Mouse (Mus musculus) megakaryocyte, embryonic 14.5 days (primary cell): ENCODE measurements around the gene Exo1.

ENCODE experiments used
- FLI1 ChIP-seq: IDR thresholded peaks from 2 replicates; pipeline ENCODE4 v1.6.1; 2012; ENCODE audit warnings: low read length, inconsistent platforms, mixed read lengths
- GATA1 ChIP-seq: IDR thresholded peaks from 3 replicates; pipeline ENCODE4 v1.6.1; 2012; ENCODE audit warnings: mixed read lengths, low read length, inconsistent platforms, borderline replicate concordance

DNA sequence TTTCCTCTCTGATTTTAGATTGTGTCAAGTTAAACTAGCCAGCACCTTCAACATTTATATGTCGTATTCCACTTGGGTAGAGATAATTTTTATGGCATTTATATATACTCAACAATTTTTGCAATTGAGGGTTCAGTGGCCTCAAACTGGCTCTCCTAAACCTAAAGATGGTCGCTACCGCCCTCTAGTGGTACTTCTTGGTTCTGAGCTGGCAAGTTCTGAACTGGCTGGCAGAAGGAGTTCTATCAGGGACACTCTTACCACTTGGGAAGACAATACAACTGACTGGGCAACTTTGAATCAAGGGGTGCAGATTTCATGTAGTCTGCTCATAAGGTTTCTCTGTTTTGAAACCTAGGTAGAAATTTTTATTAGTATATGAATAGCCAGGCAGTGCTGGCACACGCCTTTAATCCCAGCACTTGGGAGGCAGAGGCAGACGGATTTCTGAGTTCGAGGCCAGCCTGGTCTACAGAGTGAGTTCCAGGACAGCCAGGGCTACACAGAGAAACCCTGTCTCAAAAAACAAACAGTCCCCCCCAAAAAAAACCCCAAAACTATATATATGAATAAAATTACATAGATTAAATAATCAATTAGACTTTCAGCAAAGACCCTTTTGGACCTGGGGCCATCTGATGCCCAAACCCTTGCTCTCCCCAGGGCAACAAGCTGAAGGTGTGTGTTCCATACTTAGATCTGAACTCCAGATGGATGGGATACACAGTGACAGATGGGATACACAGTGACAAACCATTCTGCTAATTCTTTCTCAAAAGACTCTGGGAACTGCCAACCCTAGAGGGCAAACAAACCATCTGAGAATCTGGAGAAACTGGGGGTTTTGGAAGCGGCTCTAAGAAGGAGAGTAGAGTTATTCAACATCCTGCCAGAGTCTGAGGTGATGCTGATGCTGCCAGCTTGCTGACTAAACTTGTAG, 43.7 kb downstream of the Exo1 start:
- TF ChIP-seq GATA1 (no peak), FLI1 (no peak)
